Mouse (Mus musculus) heart, postnatal 0 days (tissue): Measurements from ENCODE around the gene Taf5l. TPM values are rescaled to one million over a fixed set of nuclear protein-coding genes. Genes with fewer than 3 reads are reported as not detected.
"Not testable (repeated sequence)": the region's sequence is repeated elsewhere in the genome, so short reads cannot be mapped to it uniquely, and the experiment has no call there.

Source experiments
- ATAC-seq: fragments of 200-750 bp; cut with Nextera tagmentation; 2 replicates; pipeline ENCODE4 v1.8.0; 2017; ENCODE audit warnings: low read depth, moderate number of reproducible peaks, moderate library complexity; ENCODE audit not compliant: insufficient read depth
- DNase-seq: peaks from one replicate; pipeline ENCODE4 v3.0.0-alpha.2; 2016; ENCODE audit warnings: low spot score
- H3K27ac ChIP-seq: fragments of 300-500 bp; sonication (generic); 2 replicates; pipeline ENCODE4 v1.5.1; 2014; ENCODE audit warnings: low read depth, mild to moderate bottlenecking
- H3K27me3 ChIP-seq: fragments of 300-500 bp; sonication (generic); 2 replicates; pipeline ENCODE4 v1.6.1; 2014; ENCODE audit warnings: low read length, mixed read lengths; ENCODE audit not compliant: control insufficient read depth, insufficient read depth
- H3K36me3 ChIP-seq: fragments of 300-500 bp; sonication (generic); replicated peaks from 2 replicates; pipeline ENCODE4 v1.6.1; 2014; ENCODE audit warnings: low read length, mixed read lengths; ENCODE audit not compliant: control insufficient read depth, insufficient read depth
- H3K4me1 ChIP-seq: fragments of 300-500 bp; sonication (generic); 2 replicates; pipeline ENCODE4 v1.6.1; 2014; ENCODE audit warnings: antibody characterized with exemption; ENCODE audit not compliant: control insufficient read depth, insufficient read depth
- H3K4me2 ChIP-seq: fragments of 300-500 bp; sonication (generic); 2 replicates; pipeline ENCODE4 v1.6.1; 2014; ENCODE audit warnings: low read depth, mild to moderate bottlenecking, low read length, moderate library complexity
- H3K4me3 ChIP-seq: fragments of 300-500 bp; sonication (generic); 2 replicates; pipeline ENCODE4 v1.5.1; 2014; ENCODE audit warnings: low read depth, low read length
- H3K9ac ChIP-seq: fragments of 300-500 bp; sonication (generic); replicated peaks from 2 replicates; pipeline ENCODE4 v1.6.1; 2014; ENCODE audit warnings: low read depth, low read length, mixed read lengths
- H3K9me3 ChIP-seq: fragments of 300-500 bp; sonication (generic); replicated peaks from 2 replicates; pipeline ENCODE4 v1.6.1; 2016; ENCODE audit warnings: low read length; ENCODE audit not compliant: control insufficient read depth
- CTCF ChIP-seq: IDR thresholded peaks from 2 replicates; pipeline ENCODE4 v1.5.1; 2016; ENCODE audit warnings: antibody characterized with exemption, control low read depth, low read depth
- EP300 ChIP-seq: IDR thresholded peaks from 2 replicates; pipeline ENCODE4 v1.6.1; 2016; ENCODE audit warnings: antibody characterized with exemption, low read depth
- WGBS: fragments of 180-500 bp; shearing (Covaris S2); extraction: QIAGEN DNeasy Blood & Tissue Kit; methylation state at CpG from one replicate; pipeline ENCODE4 v1.1.7; 2014; 5-methylcytosine and 5-hydroxymethylcytosine counted together
- polyA plus RNA-seq: library from polyadenylated mRNA; unstranded; fragments of >200 nt; fragmentation: Nextera tagmentation; extraction: Ambion mirVana; gene quantifications from 2 replicates; pipeline ENCODE4 v1.2.1, GENCODE M21; 2015
- total RNA-seq: library from RNA; depleted of rRNA; stranded (reverse); fragments of >200 nt; gene quantifications from 2 replicates; pipeline ENCODE4 v1.2.3, GENCODE M21; 2014; ENCODE audit warnings: low replicate concordance

Gene Taf5l
- total and polyA plus RNA-seq, 2 experiments from 2014 or later = 17.2 to 46.3 TPM

GRCm38 (mm10) chr8:123977499-123977898 lies 43.7 kb downstream of the Taf5l start:
- no peak overlapping the region for H3K4me3 ChIP-seq
- peaks cover 10% of the 10 kb centered on the region for H3K4me1 ChIP-seq
- H3K9me3 ChIP-seq = no peaks in the 10 kb centered on the region
- no peak overlapping the region for H3K4me2 ChIP-seq
- 82% methylated on average over 4 of the region's 4 CpGs for whole genome bisulfite sequencing
- H3K27me3 ChIP-seq = no peaks in the 10 kb centered on the region
- TF ChIP-seq CTCF (no peak), EP300 (no peak)
- no peak overlapping the region for H3K9ac ChIP-seq
- ATAC-seq = no peak
- no peak for DNase-seq
- H3K27ac ChIP-seq = no peak overlapping the region
- H3K36me3 ChIP-seq = no peaks in the 10 kb centered on the region

- no peak overlapping the region for H3K27ac ChIP-seq
Observed at GRCm38 (mm10) chr8:123973495-123973894, 47.7 kb downstream of the Taf5l start.

GRCm38 (mm10) chr8:123966896-123967295 lies 54.3 kb downstream of the Taf5l start:
- Histone ChIP-seq H3K36me3 (peaks cover 37% of the 10 kb centered on the region), H3K27ac (no peak overlapping the region), H3K4me1 (no peaks in the 10 kb centered on the region), H3K4me2 (no peak overlapping the region), H3K4me3 (no peak overlapping the region), H3K9me3 (no peaks in the 10 kb centered on the region), H3K9ac (no peak overlapping the region), H3K27me3 (no peaks in the 10 kb centered on the region)
- DNase-seq = peak; percentile 72
- ATAC-seq = no peak
- TF ChIP-seq CTCF (peak; percentile 45), EP300 (no peak)
- 71% methylated on average over 2 of the region's 2 CpGs for WGBS

More at GRCm38 (mm10) chr8:123973495-123973894, 47.7 kb downstream of the Taf5l start:
- Histone ChIP-seq H3K9me3 (no peaks in the 10 kb centered on the region), H3K4me1 (peaks cover under 1% of the 10 kb centered on the region; the same call in 1 of the 2 replicates), H3K36me3 (0 out of 2 replicates have a peak, but pooled peaks cover 5% of the 10 kb centered on the region), H3K4me3 (no peak overlapping the region), H3K27me3 (no peaks in the 10 kb centered on the region), H3K9ac (no peak overlapping the region), H3K4me2 (no peak overlapping the region)
- TF ChIP-seq EP300 (no peak), CTCF (no peak)
- DNase-seq (no peak), ATAC-seq (no peak)
- WGBS = 79% methylated on average over 1 of the region's 1 CpGs

DNA sequence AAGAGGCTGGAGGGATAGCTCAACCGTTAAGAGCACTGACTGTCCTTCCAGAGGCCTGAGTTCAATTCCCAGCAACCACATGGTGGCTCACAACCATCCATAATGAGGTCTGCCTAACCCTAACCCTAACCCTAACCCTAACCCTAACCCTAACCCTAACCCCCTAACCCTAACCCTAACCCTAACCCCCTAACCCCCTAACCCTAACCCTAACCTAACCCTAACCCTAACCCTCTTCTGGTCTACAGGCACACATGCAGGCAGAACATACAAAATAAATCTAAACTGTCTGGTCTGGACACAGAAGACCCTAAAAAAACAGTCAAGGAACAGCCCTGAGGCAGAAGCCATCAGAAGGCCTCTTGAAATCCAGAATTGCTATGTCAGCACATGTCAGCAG lies 59.8 kb downstream of the Taf5l start:
- no peak overlapping the region for H3K9ac ChIP-seq
- TF ChIP-seq CTCF (no peak), EP300 (no peak)
- DNase-seq (no peak), ATAC-seq (no peak)
- H3K27me3 ChIP-seq = no peaks in the 10 kb centered on the region
- no peaks in the 10 kb centered on the region for H3K9me3 ChIP-seq
- peaks cover 65% of the 10 kb centered on the region for H3K36me3 ChIP-seq
- H3K4me3 ChIP-seq = no peak overlapping the region
- WGBS = 76% methylated on average over 1 of the region's 1 CpGs
- H3K27ac ChIP-seq = no peak overlapping the region
- no peak overlapping the region for H3K4me2 ChIP-seq
- no peaks in the 10 kb centered on the region for H3K4me1 ChIP-seq

DNA sequence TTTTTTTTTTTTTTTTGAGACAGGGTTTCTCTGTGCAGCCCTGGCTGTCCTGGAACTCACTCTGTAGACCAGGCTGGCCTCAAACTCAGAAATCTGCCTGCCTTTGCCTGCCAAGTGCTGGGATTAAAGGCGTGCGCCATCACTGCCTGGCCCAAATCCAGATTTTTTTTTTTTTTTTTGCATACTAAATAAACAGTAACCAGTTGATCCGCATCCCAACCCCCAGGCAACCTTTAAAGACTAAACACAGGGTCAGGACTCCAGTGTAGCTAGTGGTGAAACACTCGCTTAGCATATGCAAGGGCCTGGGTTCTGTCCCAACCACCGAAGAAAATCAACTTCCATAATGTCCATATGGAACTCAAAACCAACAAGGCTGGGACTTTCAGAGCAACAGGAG lies 60.6 kb downstream of the Taf5l start:
- not testable (repeated sequence) for H3K4me2 ChIP-seq, H3K27me3 ChIP-seq, H3K27ac ChIP-seq, ATAC-seq, DNase-seq, H3K4me1 ChIP-seq, H3K9ac ChIP-seq, H3K4me3 ChIP-seq, H3K9me3 ChIP-seq
- WGBS = 79% methylated on average over 5 of the region's 5 CpGs
- peaks cover 69% of the 10 kb centered on the region for H3K36me3 ChIP-seq

DNA sequence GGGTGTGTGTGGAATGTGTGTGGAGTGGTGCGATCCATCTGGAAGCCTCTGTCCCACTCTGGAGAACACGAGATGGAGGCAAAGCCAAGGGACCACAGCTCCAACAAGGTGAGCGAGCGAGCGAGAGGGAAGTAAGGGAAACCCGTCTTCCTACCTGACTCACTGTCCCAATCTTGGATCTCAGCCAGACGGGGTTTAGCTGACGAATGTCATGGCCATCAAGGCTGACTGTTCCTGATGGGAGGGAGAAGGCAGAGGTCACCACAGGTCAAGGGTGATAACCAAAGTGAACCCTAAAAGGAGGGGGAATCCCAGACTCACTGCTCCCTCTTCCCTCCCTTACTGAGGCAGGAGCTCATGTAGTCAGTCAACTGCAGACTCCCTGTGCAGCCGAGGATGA lies 61.1 kb downstream of the Taf5l start:
- no peak overlapping the region for H3K9ac ChIP-seq
- no peak for DNase-seq
- peaks cover 72% of the 10 kb centered on the region for H3K36me3 ChIP-seq
- TF ChIP-seq EP300 = no peak
- no peak for TF ChIP-seq CTCF
- H3K9me3 ChIP-seq = no peaks in the 10 kb centered on the region
- WGBS = 78% methylated on average over 9 of the region's 9 CpGs
- no peaks in the 10 kb centered on the region for H3K4me1 ChIP-seq
- ATAC-seq = no peak
- no peaks in the 10 kb centered on the region for H3K27me3 ChIP-seq
- no peak overlapping the region for H3K27ac ChIP-seq
- H3K4me2 ChIP-seq = no peak overlapping the region
- no peak overlapping the region for H3K4me3 ChIP-seq
